Mouse (Mus musculus) hindbrain, embryonic 11.5 days (tissue): ENCODE measurements around the gene Lrrc74a. TPM values are rescaled to one million over a fixed set of nuclear protein-coding genes. Genes with fewer than 3 reads are reported as not detected.

Experiments used
- ATAC-seq: fragments of 200-750 bp; cut with Nextera tagmentation; 2 replicates; pipeline ENCODE4 v1.8.0; 2017; ENCODE audit warnings: mild to moderate bottlenecking, moderate TSS enrichment, moderate library complexity; ENCODE audit not compliant: low FRiP score
- DNase-seq: peaks from one replicate; pipeline ENCODE4 v3.0.0-alpha.2; 2015; ENCODE audit warnings: low spot score
- H3K27ac ChIP-seq: fragments of 300-500 bp; sonication (generic); 2 replicates; pipeline ENCODE4 v1.5.1; 2014; ENCODE audit warnings: mild to moderate bottlenecking, low read depth, low read length
- H3K27me3 ChIP-seq: fragments of 300-500 bp; sonication (generic); 2 replicates; pipeline ENCODE4 v1.6.1; 2014; ENCODE audit warnings: mild to moderate bottlenecking, low read length, moderate library complexity, mixed read lengths; ENCODE audit not compliant: control insufficient read depth, insufficient read depth
- H3K36me3 ChIP-seq: fragments of 300-500 bp; sonication (generic); 2 replicates; pipeline ENCODE4 v1.6.1; 2014; ENCODE audit warnings: mild to moderate bottlenecking, low read length, moderate library complexity, mixed read lengths; ENCODE audit not compliant: control insufficient read depth, insufficient read depth
- H3K4me1 ChIP-seq: fragments of 300-500 bp; sonication (generic); replicated peaks from 2 replicates; pipeline ENCODE4 v1.6.1; 2014; ENCODE audit warnings: low read length, mixed read lengths; ENCODE audit not compliant: control insufficient read depth, insufficient read depth
- H3K4me2 ChIP-seq: fragments of 300-500 bp; sonication (generic); replicated peaks from 2 replicates; pipeline ENCODE4 v1.6.1; 2014; ENCODE audit warnings: mild to moderate bottlenecking, low read depth, low read length
- H3K4me3 ChIP-seq: fragments of 300-500 bp; sonication (generic); 2 replicates; pipeline ENCODE4 v1.5.1; 2014; ENCODE audit warnings: low read depth, low read length
- H3K9ac ChIP-seq: fragments of 300-500 bp; sonication (generic); 2 replicates; pipeline ENCODE4 v1.6.1; 2014; ENCODE audit warnings: low read depth, low read length
- H3K9me3 ChIP-seq: fragments of 300-500 bp; sonication (generic); 2 replicates; pipeline ENCODE4 v1.6.1; 2016; ENCODE audit warnings: low read length; ENCODE audit not compliant: control insufficient read depth
- WGBS: fragments of 180-500 bp; shearing (Covaris S2); extraction: QIAGEN DNeasy Blood & Tissue Kit; methylation state at CpG from one replicate; pipeline ENCODE4 v1.1.7; 2014; 5-methylcytosine and 5-hydroxymethylcytosine counted together
- polyA plus RNA-seq: library from polyadenylated mRNA; unstranded; fragments of >200 nt; fragmentation: Nextera tagmentation; extraction: Ambion mirVana; gene quantifications from 2 replicates; pipeline ENCODE4 v1.2.1, GENCODE M21; 2014

The Lrrc74a gene
- polyA plus RNA-seq, 1 experiment from 2014 or later, result not detected

GRCm38 (mm10) chr12:86702690-86703089, 31.5 kb upstream of the Lrrc74a start:
- H3K9ac ChIP-seq, result no peak overlapping the region
- no peaks in the 10 kb centered on the region for H3K27me3 ChIP-seq
- 93% methylated on average over 3 of the region's 3 CpGs for WGBS
- ATAC-seq (no peak), DNase-seq (no peak)
- H3K36me3 ChIP-seq, result no peaks in the 10 kb centered on the region
- H3K27ac ChIP-seq, result no peak overlapping the region
- H3K9me3 ChIP-seq, result no peaks in the 10 kb centered on the region
- H3K4me3 ChIP-seq, result no peak overlapping the region
- no peak overlapping the region for H3K4me2 ChIP-seq
- peaks cover 7% of the 10 kb centered on the region; the same call in 1 of the 2 replicates for H3K4me1 ChIP-seq

- H3K4me2 ChIP-seq, result no peak overlapping the region
- WGBS, result 84% methylated on average over 5 of the region's 5 CpGs
- DNase-seq, result no peak
- no peak overlapping the region for H3K27ac ChIP-seq
- H3K36me3 ChIP-seq, result no peaks in the 10 kb centered on the region
- H3K9ac ChIP-seq, result no peak overlapping the region
- H3K4me1 ChIP-seq, result peaks cover 1% of the 10 kb centered on the region; the same call in 1 of the 2 replicates
- no peak for ATAC-seq
- H3K27me3 ChIP-seq, result no peaks in the 10 kb centered on the region
- no peaks in the 10 kb centered on the region for H3K9me3 ChIP-seq
- no peak overlapping the region for H3K4me3 ChIP-seq
Measured at GRCm38 (mm10) chr12:86705843-86706242, 28.3 kb upstream of the Lrrc74a start.

- ATAC-seq, result no peak
- H3K27me3 ChIP-seq, result no peaks in the 10 kb centered on the region
- no peak overlapping the region for H3K4me3 ChIP-seq
- no peak for DNase-seq
- H3K36me3 ChIP-seq, result no peaks in the 10 kb centered on the region
- H3K4me1 ChIP-seq, result no peaks in the 10 kb centered on the region
- 75% methylated on average over 5 of the region's 5 CpGs for WGBS
- no peaks in the 10 kb centered on the region for H3K9me3 ChIP-seq
- no peak overlapping the region for H3K27ac ChIP-seq
- H3K9ac ChIP-seq, result no peak overlapping the region
- H3K4me2 ChIP-seq, result no peak overlapping the region
Measured at GRCm38 (mm10) chr12:86714026-86714425, 20.1 kb upstream of the Lrrc74a start.

- DNase-seq (peak; percentile 90), ATAC-seq (no peak)
- Histone ChIP-seq H3K9me3 (no peaks in the 10 kb centered on the region), H3K36me3 (no peaks in the 10 kb centered on the region), H3K27me3 (no peaks in the 10 kb centered on the region), H3K4me1 (no peaks in the 10 kb centered on the region), H3K27ac (no peak overlapping the region), H3K9ac (no peak overlapping the region), H3K4me2 (no peak overlapping the region), H3K4me3 (no peak overlapping the region)
- WGBS, result 52% methylated on average over 5 of the region's 5 CpGs
Measured at GRCm38 (mm10) chr12:86715401-86715800, 18.8 kb upstream of the Lrrc74a start.

- Histone ChIP-seq H3K27me3 (no peaks in the 10 kb centered on the region), H3K9me3 (no peaks in the 10 kb centered on the region), H3K27ac (no peak overlapping the region), H3K9ac (no peak overlapping the region), H3K4me1 (no peaks in the 10 kb centered on the region), H3K36me3 (no peaks in the 10 kb centered on the region), H3K4me3 (no peak overlapping the region), H3K4me2 (no peak overlapping the region)
- DNase-seq (no peak), ATAC-seq (no peak)
- WGBS, result 94% methylated on average over 11 of the region's 11 CpGs
Measured at GRCm38 (mm10) chr12:86716962-86717361, 17.2 kb upstream of the Lrrc74a start.

- H3K27ac ChIP-seq, result no peak overlapping the region
- ATAC-seq (no peak), DNase-seq (no peak)
- H3K36me3 ChIP-seq, result no peaks in the 10 kb centered on the region
- H3K27me3 ChIP-seq, result no peaks in the 10 kb centered on the region
- H3K4me2 ChIP-seq, result no peak overlapping the region
- 84% methylated on average over 18 of the region's 18 CpGs for WGBS
- H3K4me3 ChIP-seq, result no peak overlapping the region
- H3K4me1 ChIP-seq, result 0 out of 2 replicates have a peak, but pooled peaks cover under 1% of the 10 kb centered on the region
- H3K9ac ChIP-seq, result no peak overlapping the region
- H3K9me3 ChIP-seq, result no peaks in the 10 kb centered on the region
Measured at GRCm38 (mm10) chr12:86719961-86720639, 14.1 kb upstream of the Lrrc74a start.

- no peak overlapping the region for H3K27ac ChIP-seq
- H3K36me3 ChIP-seq, result no peaks in the 10 kb centered on the region
- H3K27me3 ChIP-seq, result no peaks in the 10 kb centered on the region
- no peak for ATAC-seq
- H3K4me2 ChIP-seq, result no peak overlapping the region
- 89% methylated on average over 5 of the region's 5 CpGs for WGBS
- 0 out of 2 replicates have a peak, but pooled peaks cover 2% of the 10 kb centered on the region for H3K4me1 ChIP-seq
- H3K9me3 ChIP-seq, result no peaks in the 10 kb centered on the region
- DNase-seq, result no peak
- no peak overlapping the region for H3K9ac ChIP-seq
- no peak overlapping the region for H3K4me3 ChIP-seq
Measured at GRCm38 (mm10) chr12:86721453-86721852, 12.7 kb upstream of the Lrrc74a start.

- Histone ChIP-seq H3K9ac (no peak overlapping the region), H3K27ac (no peak overlapping the region), H3K9me3 (no peaks in the 10 kb centered on the region), H3K36me3 (no peaks in the 10 kb centered on the region), H3K4me1 (0 out of 2 replicates have a peak, but pooled peaks cover 2% of the 10 kb centered on the region), H3K27me3 (no peaks in the 10 kb centered on the region), H3K4me3 (no peak overlapping the region), H3K4me2 (no peak overlapping the region)
- DNase-seq (no peak), ATAC-seq (no peak)
- 76% methylated on average over 2 of the region's 2 CpGs for whole genome bisulfite sequencing
Measured at GRCm38 (mm10) chr12:86724300-86724699, 9.9 kb upstream of the Lrrc74a start.

GRCm38 (mm10) chr12:86725706-86726105, 8.5 kb upstream of the Lrrc74a start:
- under 1% methylated on average over 19 of the region's 19 CpGs for WGBS
- H3K4me3 ChIP-seq, result peak overlapping the region; percentile 59
- no peak overlapping the region for H3K27ac ChIP-seq
- H3K27me3 ChIP-seq, result no peaks in the 10 kb centered on the region
- DNase-seq (no peak), ATAC-seq (peak; percentile 23)
- H3K36me3 ChIP-seq, result no peaks in the 10 kb centered on the region
- H3K9ac ChIP-seq, result peak overlapping the region; percentile 61
- 0 out of 2 replicates have a peak, but pooled peaks cover 2% of the 10 kb centered on the region for H3K4me1 ChIP-seq
- no peaks in the 10 kb centered on the region for H3K9me3 ChIP-seq
- H3K4me2 ChIP-seq, result peak overlapping the region; percentile 85
